ENCODE assay signal across 30 mouse cellular contexts in genomic region chr12:111233798-111234197, GRCm38 (mm10). TPM values are rescaled to one million over a fixed set of nuclear protein-coding genes. Genes with fewer than 3 reads are reported as not detected.
DNase-seq lines count a peak whose midpoint lies in the region; ATAC-seq and TF ChIP-seq lines count a peak whose summit lies in the region.
"Had no signal": no experiment of that assay in that cellular context is flagged by ENCODE, and none has a peak within 500 bp of the region (broad histone marks: within the 10 kb centered on the region; RNA-seq: fewer than 3 reads in every experiment).

No protein-coding gene starts in this region.

- peak overlapping the region; percentile 2; the same call in 1 of the 2 replicates for H3K27ac ChIP-seq in heart, embryonic 10.5 days
- no peak overlapping the region for H3K27ac ChIP-seq in MEL (ENCODE audit: control insufficient read depth, low read depth, low read length)
- no peak overlapping the region for H3K27ac ChIP-seq in intestine, embryonic 15.5 days
- peak overlapping the region; percentile 44; the same call in 1 of the 2 replicates for H3K27ac ChIP-seq in stomach, embryonic 14.5 days (ENCODE audit: low read length)
- H3K27ac ChIP-seq: embryonic facial prominence, embryonic 12.5 days; forebrain, embryonic 13.5 days; gastrocnemius, adult 2 months; hindbrain, embryonic 10.5 days; kidney, embryonic 15.5 days had no signal

- H3K4me2 ChIP-seq in intestine, embryonic 15.5 days (replicated peaks): no peak overlapping the region
- H3K4me2 ChIP-seq in stomach, embryonic 14.5 days (replicated peaks; ENCODE audit: low read depth, low read length): no peak overlapping the region
- H3K4me2 ChIP-seq: embryonic facial prominence, embryonic 12.5 days; forebrain, embryonic 13.5 days; heart, embryonic 11.5 days; kidney, embryonic 15.5 days; limb, embryonic 15.5 days; midbrain, embryonic 11.5 days had no signal

- peaks cover 19% of the 10 kb centered on the region for H3K4me1 ChIP-seq in heart, embryonic 10.5 days
- H3K4me1 ChIP-seq in MEL (ENCODE audit: control insufficient read depth in 1 of 2, insufficient read depth in 2 of 2, low read length in 2 of 2): no peaks in the 10 kb centered on the region
- no peaks in the 10 kb centered on the region for H3K4me1 ChIP-seq in intestine, embryonic 15.5 days (replicated peaks)
- no peaks in the 10 kb centered on the region; the same call in 1 of the 2 replicates for H3K4me1 ChIP-seq in stomach, embryonic 14.5 days (ENCODE audit: control insufficient read depth, insufficient read depth, low read length)
- H3K4me1 ChIP-seq: embryonic facial prominence, embryonic 12.5 days had no signal

- TF ChIP-seq EP300 in MEL (IDR thresholded peaks at IDR 0.05; ENCODE audit: low read depth in 1 of 2, low read length in 2 of 2): no peak

- H3K36me3 ChIP-seq in heart, embryonic 10.5 days: peaks cover 17% of the 10 kb centered on the region
- peaks cover 0 to 8% of the 10 kb centered on the region in 2 experiments; a peak in 2 of 4 replicates for H3K36me3 ChIP-seq in MEL (ENCODE audit: control insufficient read depth in 1 of 2, insufficient read depth in 2 of 2, low read length in 2 of 2)
- H3K36me3 ChIP-seq in intestine, embryonic 15.5 days: no peaks in the 10 kb centered on the region
- no peaks in the 10 kb centered on the region for H3K36me3 ChIP-seq in stomach, embryonic 14.5 days (ENCODE audit: control insufficient read depth, insufficient read depth, low read length)

- TF ChIP-seq POLR2A in MEL (IDR thresholded peaks at IDR 0.05; ENCODE audit: control insufficient read depth in 1 of 2, insufficient read depth in 1 of 2, low read depth in 1 of 2, low read length in 2 of 2, poor library complexity in 1 of 2): no peak

- 88% methylated on average over 4 of the region's 4 CpGs for WGBS in heart, embryonic 10.5 days
- WGBS in intestine, embryonic 15.5 days: 80% methylated on average over 4 of the region's 4 CpGs
- 81% methylated on average over 4 of the region's 4 CpGs for WGBS in stomach, embryonic 14.5 days

- no peak overlapping the region for H3K9ac ChIP-seq in MEL (ENCODE audit: control insufficient read depth, low read depth, low read length, poor library complexity, severe bottlenecking)
- H3K9ac ChIP-seq in intestine, embryonic 15.5 days: no peak overlapping the region
- H3K9ac ChIP-seq in stomach, embryonic 14.5 days (replicated peaks; ENCODE audit: low read depth, low read length): no peak overlapping the region
- H3K9ac ChIP-seq: embryonic facial prominence, embryonic 12.5 days; forebrain, embryonic 13.5 days; kidney, embryonic 15.5 days; limb, embryonic 15.5 days had no signal

- H3K27me3 ChIP-seq in heart, embryonic 10.5 days (ENCODE audit: insufficient read depth, poor library complexity, severe bottlenecking): no peaks in the 10 kb centered on the region
- H3K27me3 ChIP-seq in MEL (ENCODE audit: control insufficient read depth in 1 of 2, insufficient read depth in 2 of 2, low read length in 2 of 2): no peaks in the 10 kb centered on the region
- H3K27me3 ChIP-seq in intestine, embryonic 15.5 days (replicated peaks): no peaks in the 10 kb centered on the region
- H3K27me3 ChIP-seq in stomach, embryonic 14.5 days (ENCODE audit: control insufficient read depth, insufficient read depth, low read length): no peaks in the 10 kb centered on the region
- H3K27me3 ChIP-seq: embryonic facial prominence, embryonic 12.5 days; forebrain, embryonic 13.5 days; kidney, embryonic 15.5 days; limb, embryonic 15.5 days had no signal

- H3K4me3 ChIP-seq in heart, embryonic 10.5 days: no peak overlapping the region
- H3K4me3 ChIP-seq in MEL (ENCODE audit: control insufficient read depth in 1 of 2, insufficient read depth in 1 of 2, low read depth in 2 of 2, low read length in 2 of 2): no peak overlapping the region
- no peak overlapping the region for H3K4me3 ChIP-seq in intestine, embryonic 15.5 days (replicated peaks)
- no peak overlapping the region for H3K4me3 ChIP-seq in stomach, embryonic 14.5 days (ENCODE audit: low read depth, low read length)
- H3K4me3 ChIP-seq: embryonic facial prominence, embryonic 12.5 days; forebrain, embryonic 13.5 days; gastrocnemius, adult 2 months; hindbrain, embryonic 10.5 days; kidney, embryonic 15.5 days; limb, embryonic 15.5 days had no signal

- TF ChIP-seq CTCF in MEL (IDR thresholded peaks at IDR 0.05 in 2 of 3, conservative IDR thresholded peaks at IDR 0.05 in 1 of 3; ENCODE audit: control insufficient read depth in 1 of 3, insufficient read depth in 1 of 3, low read depth in 2 of 3, low read length in 3 of 3, poor library complexity in 1 of 3, severe bottlenecking in 1 of 3): no peak

- H3K79me2 ChIP-seq in MEL (ENCODE audit: control insufficient read depth, insufficient read depth, low read length, poor library complexity): no peaks in the 10 kb centered on the region

- no peak for DNase-seq in heart, embryonic 10.5 days (ENCODE audit: low spot score)
- DNase-seq in heart, adult 9 months (ENCODE audit: low spot score in 2 of 2): no peak
- peak; percentile 14 for DNase-seq in MEL (ENCODE audit: low read depth, low spot score)
- DNase-seq in right cerebral cortex, postnatal 25 days: no peak
- DNase-seq in spleen, postnatal 14 days (ENCODE audit: low spot score in 2 of 2): no peak
- DNase-seq: adrenal gland, postnatal 36 days; cerebellum, adult 11-12 months; kidney, adult 11 months; kidney, postnatal 4 days; layer of hippocampus, adult 9-11 months; left cerebral cortex, postnatal 4 days; right cerebral cortex, adult 18-20 months had no signal

- ATAC-seq in intestine, embryonic 15.5 days: peak; percentile 81
- ATAC-seq in stomach, embryonic 14.5 days (ENCODE audit: insufficient number of reproducible peaks, insufficient read depth, low FRiP score, low read depth): no peak
- ATAC-seq in activated CD4-positive, CD25-positive, alpha-beta regulatory T cell, adult 4 months: no peak
- ATAC-seq: forebrain, embryonic 13.5 days; hindbrain, embryonic 16.5 days had no signal

- TF ChIP-seq RAD21 in MEL (IDR thresholded peaks at IDR 0.05; ENCODE audit: low read depth, low read length): no peak

- H3K9me3 ChIP-seq in heart, embryonic 10.5 days: no peaks in the 10 kb centered on the region
- H3K9me3 ChIP-seq in MEL (replicated peaks; ENCODE audit: insufficient read depth, low read length): no peaks in the 10 kb centered on the region
- H3K9me3 ChIP-seq in intestine, embryonic 15.5 days: no peaks in the 10 kb centered on the region
- H3K9me3 ChIP-seq in stomach, embryonic 14.5 days (ENCODE audit: control insufficient read depth, low read depth, low read length): no peaks in the 10 kb centered on the region
- H3K9me3 ChIP-seq: embryonic facial prominence, embryonic 12.5 days; forebrain, embryonic 13.5 days; hindbrain, embryonic 10.5 days; kidney, embryonic 15.5 days; limb, embryonic 15.5 days had no signal

TF ChIP-seq in MEL, 35 proteins besides CTCF, POLR2A, EP300 and RAD21:
- no peak for TF ChIP-seq MYC (IDR thresholded peaks at IDR 0.05; ENCODE audit: low read depth, low read length)
- no peak for TF ChIP-seq RCOR1 (IDR thresholded peaks at IDR 0.05; ENCODE audit: low read depth, low read length)
- TF ChIP-seq POLR2AphosphoS2 (IDR thresholded peaks at IDR 0.05; ENCODE audit: low read length): no peak
- TF ChIP-seq ZKSCAN1 (IDR thresholded peaks at IDR 0.05; ENCODE audit: low read depth, low read length): no peak
- no peak for TF ChIP-seq ELF1 (IDR thresholded peaks at IDR 0.05; ENCODE audit: low read depth, low read length)
- no peak for TF ChIP-seq GATA1 (IDR thresholded peaks at IDR 0.05; ENCODE audit: low read depth, low read length)
- no peak for TF ChIP-seq BHLHE40 (IDR thresholded peaks at IDR 0.05; ENCODE audit: borderline replicate concordance, low read depth, low read length)
- no peak for TF ChIP-seq MEF2A (IDR thresholded peaks at IDR 0.05; ENCODE audit: extremely low read depth, insufficient replicate concordance, low read depth, low read length, poor library complexity, severe bottlenecking)
- no peak for TF ChIP-seq TBP (IDR thresholded peaks at IDR 0.05; ENCODE audit: low read depth, low read length)
- no peak for TF ChIP-seq ZMIZ1 (IDR thresholded peaks at IDR 0.05; ENCODE audit: low read depth, low read length)
- no peak for TF ChIP-seq SMC3 (IDR thresholded peaks at IDR 0.05; ENCODE audit: low read depth, low read length)
- no peak for TF ChIP-seq ETS1 (IDR thresholded peaks at IDR 0.05; ENCODE audit: low read depth, low read length)

RNA-seq across cellular contexts. Expression of gene Amn, which starts 37.1 kb away (rescaled TPM):
- polyA plus RNA-seq in heart, embryonic 10.5 days (2016; fragmentation: Nextera tagmentation; extraction: Ambion mirVana): 2.7 and 3.2 TPM in 2 replicates
- total RNA-seq in MEL (2012; rRNA removed): 0.12 TPM in 1 of 2 replicates, not detected in the other
- polyA plus RNA-seq in MEL (2012; ENCODE audit: insufficient read depth in 1 of 2, insufficient read length in 2 of 2, low read depth in 1 of 2, low replicate concordance in 2 of 2, missing spikeins in 1 of 2): under 1 TPM in 1 of 2 experiments, not detected in 1; 0.14 TPM
- 127 and 149 TPM in 2 replicates for polyA plus RNA-seq in intestine, embryonic 15.5 days (2015; fragmentation: Nextera tagmentation; extraction: Ambion mirVana)
- not detected in 2 replicates for polyA plus RNA-seq in stomach, embryonic 14.5 days (2014; fragmentation: Nextera tagmentation; extraction: Ambion mirVana)
- not detected for polyA plus RNA-seq in activated CD4-positive, CD25-positive, alpha-beta regulatory T cell, adult 4 months (2017; shearing (Covaris generic))
- total RNA-seq: adrenal gland, adult 18-20 months; adrenal gland, postnatal 36 days; gastrocnemius, adult 2 months had no signal

RNA-seq across cellular contexts. Expression of gene 4930595D18Rik, which starts 49.5 kb away (rescaled TPM):
- not detected in 2 replicates for polyA plus RNA-seq in heart, embryonic 10.5 days (2016; fragmentation: Nextera tagmentation; extraction: Ambion mirVana)
- total RNA-seq in MEL (2012; rRNA removed): not detected in 2 replicates
- under 1 TPM in 1 of 2 experiments, not detected in 1; 0.35 TPM for polyA plus RNA-seq in MEL (2012; ENCODE audit: insufficient read depth in 1 of 2, insufficient read length in 2 of 2, low read depth in 1 of 2, low replicate concordance in 2 of 2, missing spikeins in 1 of 2)
- not detected in 2 replicates for polyA plus RNA-seq in intestine, embryonic 15.5 days (2015; fragmentation: Nextera tagmentation; extraction: Ambion mirVana)
- polyA plus RNA-seq in stomach, embryonic 14.5 days (2014; fragmentation: Nextera tagmentation; extraction: Ambion mirVana): not detected in 2 replicates
- polyA plus RNA-seq in activated CD4-positive, CD25-positive, alpha-beta regulatory T cell, adult 4 months (2017; shearing (Covaris generic)): 1 to 10 TPM in 1 of 2 experiments, not detected in 1; 2.8 TPM
- total RNA-seq: adrenal gland, adult 18-20 months; adrenal gland, postnatal 36 days; left cerebral cortex, adult 18-20 months; left cerebral cortex, postnatal 4 days; midbrain, postnatal 0 days had no signal
- polyA plus RNA-seq: embryonic facial prominence, embryonic 12.5 days; heart, embryonic 11.5 days; heart, postnatal 0 days; hindbrain, embryonic 10.5 days; kidney, embryonic 15.5 days; limb, embryonic 15.5 days; midbrain, embryonic 11.5 days; neural tube, embryonic 14.5 days; urinary bladder, adult 2 months had no signal

Comparison
In these comparisons a context has a peak if more than half of its experiments do, and no peak if none do; other contexts are left out.
1. H3K27ac ChIP-seq: peak in heart, embryonic 10.5 days (single experiment) and stomach, embryonic 14.5 days (single experiment); none in MEL (single experiment) and intestine, embryonic 15.5 days (single experiment).
2. RNA of gene Amn, which starts 37.1 kb away (polyA plus RNA-seq): 127 to 149 TPM in intestine, embryonic 15.5 days; 2.7 to 3.2 TPM in heart, embryonic 10.5 days, not detected in stomach, embryonic 14.5 days, 0.14 TPM in MEL and not detected in activated CD4-positive, CD25-positive, alpha-beta regulatory T cell, adult 4 months; every median in the first group is over 10 times any median in the second.